Mouse (Mus musculus): Measurements from ENCODE around the gene Exoc4.

GRCm38 (mm10) chr6:33873000-33873399, 624.1 kb downstream of the Exoc4 start:
- TF ChIP-seq CTCF (IDR thresholded peaks at IDR 0.05; ENCODE audit: insufficient read depth, low read length) (no peak), POLR2A (IDR thresholded peaks at IDR 0.05; ENCODE audit: borderline replicate concordance, extremely low read depth, low read depth, low read length) (no peak)
